Mouse (Mus musculus) olfactory bulb, adult 2 months (tissue): ENCODE results near the gene Fcrla.

Source experiments
- CTCF ChIP-seq: fragments of 200-500 bp; IDR thresholded peaks from 2 replicates; pipeline ENCODE4 v1.5.1; 2012; ENCODE audit warnings: low read depth, mild to moderate bottlenecking, low read length, moderate library complexity; ENCODE audit not compliant: insufficient read depth
- POLR2A ChIP-seq: fragments of 200-500 bp; IDR thresholded peaks from 2 replicates; pipeline ENCODE4 v1.6.1; 2012; ENCODE audit warnings: mild to moderate bottlenecking, low read depth, low read length, moderate library complexity; ENCODE audit not compliant: insufficient read depth

DNA sequence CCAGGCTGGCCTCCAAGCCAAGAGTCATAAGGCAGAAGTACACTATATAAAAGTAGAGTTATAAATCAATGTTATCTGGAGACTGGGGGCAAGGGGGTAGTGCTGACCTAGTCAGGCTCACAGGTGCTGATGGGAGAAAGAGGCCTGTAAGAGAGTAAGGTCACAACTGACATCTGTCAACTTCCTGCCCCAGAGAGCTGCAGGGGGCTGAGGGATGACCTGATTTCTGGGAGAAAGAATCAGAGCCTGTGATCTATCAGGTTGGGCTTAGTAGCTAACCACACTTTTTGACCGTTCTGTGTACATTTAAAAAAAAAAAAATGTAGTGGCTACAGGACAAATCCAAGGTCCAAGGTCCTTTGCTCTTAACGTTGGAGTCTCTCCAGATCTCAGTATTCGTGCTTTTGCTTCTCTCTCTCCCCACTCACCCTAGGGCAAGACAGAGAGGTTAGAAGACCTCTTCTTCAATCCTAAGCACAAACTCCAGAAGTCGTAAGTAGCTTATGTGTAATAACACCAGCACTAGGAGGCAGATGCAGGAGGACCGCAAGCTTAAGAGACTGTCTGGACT, 44.4 kb downstream of the Fcrla start:
- no peak for TF ChIP-seq CTCF
- TF ChIP-seq POLR2A: no peak
